In the genomic region with DNA sequence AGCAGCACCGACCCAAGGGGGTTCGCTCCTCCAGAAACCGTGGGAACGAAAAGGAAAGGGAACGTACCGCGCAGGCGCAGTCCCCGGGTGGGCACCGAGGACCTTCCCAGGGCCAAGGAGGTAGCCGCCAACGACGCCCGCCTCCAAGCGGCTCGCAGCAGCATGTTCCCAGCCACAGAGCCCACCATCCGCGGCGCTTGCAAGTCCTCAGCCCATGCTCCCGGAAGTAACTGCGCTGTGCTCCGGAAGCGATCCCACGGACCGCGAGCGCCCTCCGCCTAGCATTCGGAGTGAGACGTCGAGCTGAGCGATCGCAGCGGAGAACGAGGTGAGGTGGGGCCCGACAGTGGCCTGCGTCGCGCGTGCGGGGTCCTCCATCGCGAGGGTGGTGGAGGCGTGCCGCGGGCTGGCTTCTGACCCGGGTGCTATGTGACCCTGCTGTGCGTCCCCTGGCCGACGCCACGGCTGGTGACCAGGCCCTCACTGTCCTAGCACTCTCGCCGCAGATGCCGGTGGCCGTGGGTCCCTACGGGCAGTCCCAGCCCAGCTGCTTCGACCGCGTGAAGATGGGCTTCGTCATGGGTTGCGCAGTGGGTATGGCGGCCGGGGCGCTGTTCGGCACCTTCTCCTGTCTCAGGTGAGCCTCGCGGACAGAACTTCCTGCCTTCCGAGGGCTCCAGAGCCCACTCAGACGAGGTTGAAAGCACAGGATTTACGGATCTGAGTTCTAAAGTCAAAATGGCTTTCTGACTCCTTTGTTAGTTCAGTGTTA, we compare ENCODE assay signal across 8 mouse cellular contexts. TPM values are rescaled to one million over a fixed set of nuclear protein-coding genes. Genes with fewer than 3 reads are reported as not detected.
DNase-seq lines count a peak whose midpoint lies in the region; ATAC-seq and TF ChIP-seq lines count a peak whose summit lies in the region.

Romo1 (plus strand) TSS at position 87 of the 772 bp plus-strand sequence.
Nfs1 (minus strand) TSS at position 234 of the 772 bp plus-strand sequence.

- peaks cover 18% of the 10 kb centered on the region for H3K36me3 ChIP-seq in ES-Bruce4 (ENCODE audit: control insufficient read depth, insufficient read depth, low read length, poor library complexity, severe bottlenecking)
- H3K36me3 ChIP-seq in forebrain, embryonic 14.5 days (ENCODE audit: control insufficient read depth, insufficient read depth, low read length) = peaks cover 38% of the 10 kb centered on the region
- peaks cover 31% of the 10 kb centered on the region for H3K36me3 ChIP-seq in neural tube, embryonic 15.5 days

- TF ChIP-seq POLR2A in ES-Bruce4 (IDR thresholded peaks at IDR 0.05; ENCODE audit: insufficient read depth, low read length) = no peak

- peak; percentile 98 for DNase-seq in forebrain, embryonic 14.5 days (ENCODE audit: low spot score)
- DNase-seq in heart, postnatal 14 days = peak; percentile 90 to 93
- peak; percentile 91 for DNase-seq in layer of hippocampus, adult 11-12 months (ENCODE audit: low spot score)
- DNase-seq in lung, adult 18-20 months = peak; percentile 90 to 93
- DNase-seq in testis, postnatal 14 days (ENCODE audit: low spot score) = peak; percentile 92

- TF ChIP-seq CTCF in ES-Bruce4 (IDR thresholded peaks at IDR 0.05; ENCODE audit: low read depth, low read length) = peak; percentile 31

- peak within 1 kb of the TSS; percentile 17; the same call in 1 of the 2 replicates for H3K27ac ChIP-seq in ES-Bruce4 (ENCODE audit: insufficient read depth, low read length)
- peak within 1 kb of the TSS; percentile 91 for H3K27ac ChIP-seq in forebrain, embryonic 14.5 days (ENCODE audit: low read depth, low read length)
- peak within 1 kb of the TSS; percentile 95 for H3K27ac ChIP-seq in neural tube, embryonic 15.5 days (replicated peaks)

- H3K4me1 ChIP-seq in ES-Bruce4 (ENCODE audit: control insufficient read depth, insufficient read depth, low read length) = no peaks in the 10 kb centered on the region
- peaks cover 4% of the 10 kb centered on the region; the same call in 1 of the 2 replicates for H3K4me1 ChIP-seq in forebrain, embryonic 14.5 days (ENCODE audit: control insufficient read depth, insufficient read depth, low read length)
- peaks cover 19% of the 10 kb centered on the region for H3K4me1 ChIP-seq in neural tube, embryonic 15.5 days

- H3K4me2 ChIP-seq in forebrain, embryonic 14.5 days (ENCODE audit: low read length) = peak within 1 kb of the TSS; percentile 77
- peak within 1 kb of the TSS; percentile 77 for H3K4me2 ChIP-seq in neural tube, embryonic 15.5 days

- intact Hi-C loops in heart, postnatal 14 days (cut with DNase I) = loop anchor here (5.0 kb wide), 1 partner anchor 182 kb away; no protein-coding TSS in a partner anchor

- peak; percentile 91 for ATAC-seq in cerebellum, adult (ENCODE audit: insufficient number of reproducible peaks, low FRiP score, low TSS enrichment)
- ATAC-seq in forebrain, embryonic 14.5 days = peak; percentile 98
- peak; percentile 99 for ATAC-seq in neural tube, embryonic 15.5 days (ENCODE audit: low FRiP score)

- TF ChIP-seq EP300 in ES-Bruce4 (IDR thresholded peaks at IDR 0.05; ENCODE audit: insufficient read depth, low read depth, low read length) = 0 out of 2 replicates have a peak, but pooled peaks have one; percentile 16

- under 1% methylated on average over 69 of the region's 70 CpGs for WGBS in forebrain, embryonic 14.5 days
- under 1% methylated on average over 70 of the region's 70 CpGs for WGBS in neural tube, embryonic 15.5 days

- no peaks in the 10 kb centered on the region for H3K27me3 ChIP-seq in ES-Bruce4 (ENCODE audit: control insufficient read depth, insufficient read depth, low read length, poor library complexity, severe bottlenecking)
- H3K27me3 ChIP-seq in forebrain, embryonic 14.5 days (replicated peaks; ENCODE audit: control insufficient read depth, insufficient read depth, low read length) = no peaks in the 10 kb centered on the region
- H3K27me3 ChIP-seq in neural tube, embryonic 15.5 days (replicated peaks) = no peaks in the 10 kb centered on the region

- H3K4me3 ChIP-seq in ES-Bruce4 (ENCODE audit: low read depth, low read length) = peak within 1 kb of the TSS; percentile 72
- peak within 1 kb of the TSS; percentile 75 for H3K4me3 ChIP-seq in forebrain, embryonic 14.5 days (ENCODE audit: low read depth, low read length)
- H3K4me3 ChIP-seq in neural tube, embryonic 15.5 days (replicated peaks) = peak within 1 kb of the TSS; percentile 86

- peak within 1 kb of the TSS; percentile 60 for H3K9ac ChIP-seq in ES-Bruce4 (ENCODE audit: low read depth, poor library complexity, severe bottlenecking)
- H3K9ac ChIP-seq in forebrain, embryonic 14.5 days (ENCODE audit: low read length) = peak within 1 kb of the TSS; percentile 84
- peak within 1 kb of the TSS; percentile 90 for H3K9ac ChIP-seq in neural tube, embryonic 15.5 days (replicated peaks)

- no peaks in the 10 kb centered on the region for H3K9me3 ChIP-seq in ES-Bruce4 (replicated peaks; ENCODE audit: control insufficient read depth, insufficient read depth, low read length, poor library complexity, severe bottlenecking)
- H3K9me3 ChIP-seq in forebrain, embryonic 14.5 days (replicated peaks; ENCODE audit: control insufficient read depth, low read length) = no peaks in the 10 kb centered on the region
- no peaks in the 10 kb centered on the region for H3K9me3 ChIP-seq in neural tube, embryonic 15.5 days (replicated peaks)

RNA-seq across cellular contexts. Expression of gene Romo1, which starts in this region (rescaled TPM):
- polyA plus RNA-seq in ES-Bruce4 (2011; ENCODE audit: insufficient read depth, insufficient read length, low read depth, missing spikeins) = 83.8 and 109 TPM in 2 replicates
- 409 and 502 TPM in 2 replicates for polyA plus RNA-seq in forebrain, embryonic 14.5 days (2014; fragmentation: Nextera tagmentation; extraction: Ambion mirVana)
- total RNA-seq in heart, postnatal 14 days (2021) = 100 to 1,000 TPM; 297 to 305 TPM
- polyA plus RNA-seq in neural tube, embryonic 15.5 days (2015; fragmentation: Nextera tagmentation; extraction: Ambion mirVana) = 444 and 463 TPM in 2 replicates

RNA-seq across cellular contexts. Expression of gene Nfs1, which starts in this region (rescaled TPM):
- 35.8 and 41.7 TPM in 2 replicates for polyA plus RNA-seq in ES-Bruce4 (2011; ENCODE audit: insufficient read depth, insufficient read length, low read depth, missing spikeins)
- polyA plus RNA-seq in forebrain, embryonic 14.5 days (2014; fragmentation: Nextera tagmentation; extraction: Ambion mirVana) = 38.0 and 40.4 TPM in 2 replicates
- 10 to 100 TPM; 65.0 to 70.5 TPM for total RNA-seq in heart, postnatal 14 days (2021)
- 29.6 and 40.3 TPM in 2 replicates for polyA plus RNA-seq in neural tube, embryonic 15.5 days (2015; fragmentation: Nextera tagmentation; extraction: Ambion mirVana)

Comparison
In these comparisons a context has a peak if more than half of its experiments do, and no peak if none do; other contexts are left out.
1. Peak in every context shown above with its lines: DNase-seq, ATAC-seq, H3K4me3 ChIP-seq and H3K27ac ChIP-seq.
2. H3K27ac ChIP-seq: peak in every context shown above with its lines; median percentile 95 in neural tube, embryonic 15.5 days; 91 in forebrain, embryonic 14.5 days; 17 in ES-Bruce4.